Mouse (Mus musculus): ENCODE data around the gene Gm15557.
"Not testable (repeated sequence)": the region's sequence is repeated elsewhere in the genome, so short reads cannot be mapped to it uniquely, and the experiment has no call there.

Gene Gm15557

GRCm38 (mm10) chr2:155940681-155941080 is at the start of gene Gm15557:
Gene Gm15557, plus strand, starts transcription at chr2:155940728.
- DNase-seq, result no peak

- DNase-seq, result no peak
Observed at GRCm38 (mm10) chr2:155894307-155895045, 46.1 kb upstream of the Gm15557 start.

GRCm38 (mm10) chr2:155895046-155895735 is 45.3 kb upstream of the Gm15557 start:
- DNase-seq, result no peak

GRCm38 (mm10) chr2:155902989-155903631 is 37.4 kb upstream of the Gm15557 start:
- no peak for DNase-seq

GRCm38 (mm10) chr2:155903632-155904008 is 36.9 kb upstream of the Gm15557 start:
- no peak for DNase-seq

GRCm38 (mm10) chr2:155914684-155915083 is 25.8 kb upstream of the Gm15557 start:
- no peak for DNase-seq

GRCm38 (mm10) chr2:155923143-155923542 is 17.4 kb upstream of the Gm15557 start:
- DNase-seq, result no peak

- not testable (repeated sequence) for DNase-seq
Observed at GRCm38 (mm10) chr2:155925213-155925612, 15.3 kb upstream of the Gm15557 start.

GRCm38 (mm10) chr2:155928711-155929345 is 11.7 kb upstream of the Gm15557 start:
- no peak for DNase-seq

GRCm38 (mm10) chr2:155929531-155930442 is 10.7 kb upstream of the Gm15557 start, which contains the start of gene Uqcc1:
Gene Uqcc1, minus strand, starts transcription at chr2:155930310.
- DNase-seq, result peak; percentile 94

- no peak for DNase-seq
Observed at GRCm38 (mm10) chr2:155939897-155940529, 515 bp upstream of the Gm15557 start.

- no peak for DNase-seq
Observed at GRCm38 (mm10) chr2:155941697-155942442, 1.3 kb downstream of the Gm15557 start.

GRCm38 (mm10) chr2:155943463-155943862 is 2.9 kb downstream of the Gm15557 start:
- DNase-seq, result no peak

GRCm38 (mm10) chr2:155944685-155945084 is 4.2 kb downstream of the Gm15557 start:
- DNase-seq, result no peak

- DNase-seq, result no peak
Observed at GRCm38 (mm10) chr2:155945124-155945523, 4.6 kb downstream of the Gm15557 start, which contains the start of gene Gdf5. Gene Gdf5, minus strand, starts transcription at chr2:155945367.

GRCm38 (mm10) chr2:155945580-155945979 is 5.1 kb downstream of the Gm15557 start:
- no peak for DNase-seq

- DNase-seq, result peak; percentile 70
Observed at GRCm38 (mm10) chr2:155946069-155946468, 5.5 kb downstream of the Gm15557 start.

GRCm38 (mm10) chr2:155946499-155946898 is 6.0 kb downstream of the Gm15557 start:
- DNase-seq, result no peak

GRCm38 (mm10) chr2:155947390-155948002 is 7.0 kb downstream of the Gm15557 start:
- no peak for DNase-seq

GRCm38 (mm10) chr2:155949362-155949761 is 8.8 kb downstream of the Gm15557 start:
- DNase-seq, result no peak

Data from thymus, postnatal 14 days (tissue).